24 mouse cellular contexts compared by ENCODE assay signal in genomic region chr11:86440791-86441190, GRCm38 (mm10). TPM values are rescaled to one million over a fixed set of nuclear protein-coding genes. Genes with fewer than 3 reads are reported as not detected.
DNase-seq lines count a peak whose midpoint lies in the region; ATAC-seq and TF ChIP-seq lines count a peak whose summit lies in the region.
"Had no signal": no experiment of that assay in that cellular context is flagged by ENCODE, and none has a peak within 500 bp of the region (broad histone marks: within the 10 kb centered on the region; RNA-seq: fewer than 3 reads in every experiment).

No protein-coding gene starts in this region.

- no peaks in the 10 kb centered on the region for H3K9me3 ChIP-seq in liver, postnatal 0 days (ENCODE audit: low read length)
- H3K9me3 ChIP-seq in MEL (replicated peaks; ENCODE audit: insufficient read depth, low read length) = no peaks in the 10 kb centered on the region
- H3K9me3 ChIP-seq: embryonic facial prominence, embryonic 12.5 days; forebrain, embryonic 12.5 days; heart, embryonic 10.5 days; hindbrain, embryonic 15.5 days; midbrain, embryonic 10.5 days; neural tube, embryonic 15.5 days had no signal

- H3K4me2 ChIP-seq in liver, postnatal 0 days (ENCODE audit: low read depth, low read length) = no peak overlapping the region
- H3K4me2 ChIP-seq: embryonic facial prominence, embryonic 12.5 days; forebrain, embryonic 12.5 days; hindbrain, embryonic 15.5 days; neural tube, embryonic 15.5 days had no signal

- no peaks in the 10 kb centered on the region for H3K27me3 ChIP-seq in liver, postnatal 0 days (ENCODE audit: insufficient read depth, low read length)
- H3K27me3 ChIP-seq in MEL (ENCODE audit: control insufficient read depth in 1 of 2, insufficient read depth in 2 of 2, low read length in 2 of 2) = peaks cover 0 to 3% of the 10 kb centered on the region in 2 experiments; a peak in 3 of 4 replicates
- H3K27me3 ChIP-seq: embryonic facial prominence, embryonic 12.5 days; hindbrain, embryonic 15.5 days; neural tube, embryonic 15.5 days had no signal

- no peak overlapping the region for H3K4me3 ChIP-seq in liver, postnatal 0 days (ENCODE audit: low read depth, low read length)
- H3K4me3 ChIP-seq in MEL (ENCODE audit: control insufficient read depth in 1 of 2, insufficient read depth in 1 of 2, low read depth in 2 of 2, low read length in 2 of 2) = no peak overlapping the region
- H3K4me3 ChIP-seq: embryonic facial prominence, embryonic 12.5 days; forebrain, embryonic 12.5 days; heart, embryonic 10.5 days; hindbrain, embryonic 15.5 days; midbrain, embryonic 10.5 days; myocyte; neural tube, embryonic 15.5 days had no signal

- 44% methylated on average over 5 of the region's 5 CpGs for WGBS in liver, postnatal 0 days (ENCODE audit: insufficient replicate concordance)

- DNase-seq in liver, postnatal 0 days = peak; percentile 15
- DNase-seq in liver (no peak), MEL (ENCODE audit: low read depth, low spot score) (no peak)
- DNase-seq in thymus, adult 18-20 months = peak; percentile 23 to 58
- DNase-seq in thymus, postnatal 36 days = peak; percentile 61 to 75
- DNase-seq in layer of hippocampus, postnatal 36 days = no peak
- no peak for DNase-seq in adrenal gland, postnatal 10 days
- DNase-seq: adrenal gland, adult 2 months; cerebellum, adult 18-20 months; cerebellum, postnatal 14 days; heart, postnatal 4 days; kidney, postnatal 36 days; lung, postnatal 4 days; right cerebral cortex, adult 18-20 months had no signal

- TF ChIP-seq EP300 in liver, postnatal 0 days (IDR thresholded peaks at IDR 0.05; ENCODE audit: low read depth) = no peak
- no peak for TF ChIP-seq EP300 in MEL (IDR thresholded peaks at IDR 0.05; ENCODE audit: low read depth in 1 of 2, low read length in 2 of 2)

- no peak for TF ChIP-seq CTCF in liver, postnatal 0 days (IDR thresholded peaks at IDR 0.05; ENCODE audit: low read depth)
- no peak for TF ChIP-seq CTCF in MEL (IDR thresholded peaks at IDR 0.05 in 2 of 3, conservative IDR thresholded peaks at IDR 0.05 in 1 of 3; ENCODE audit: control insufficient read depth in 1 of 3, insufficient read depth in 1 of 3, low read depth in 2 of 3, low read length in 3 of 3, poor library complexity in 1 of 3, severe bottlenecking in 1 of 3)

- H3K79me2 ChIP-seq in MEL (ENCODE audit: control insufficient read depth, insufficient read depth, low read length, poor library complexity) = no peaks in the 10 kb centered on the region

- no peak overlapping the region; the same call in 1 of the 2 replicates for H3K27ac ChIP-seq in liver, postnatal 0 days (ENCODE audit: low read depth)
- no peak overlapping the region for H3K27ac ChIP-seq in MEL (ENCODE audit: control insufficient read depth, low read depth, low read length)
- H3K27ac ChIP-seq: embryonic facial prominence, embryonic 12.5 days; forebrain, embryonic 12.5 days; heart, embryonic 10.5 days; hindbrain, embryonic 15.5 days; liver, embryonic 14.5 days; midbrain, embryonic 10.5 days; neural tube, embryonic 15.5 days had no signal

- no peak overlapping the region for H3K9ac ChIP-seq in liver, postnatal 0 days (replicated peaks)
- no peak overlapping the region for H3K9ac ChIP-seq in MEL (ENCODE audit: control insufficient read depth, low read depth, low read length, poor library complexity, severe bottlenecking)
- H3K9ac ChIP-seq: embryonic facial prominence, embryonic 12.5 days; forebrain, embryonic 12.5 days; hindbrain, embryonic 15.5 days; liver, embryonic 14.5 days; neural tube, embryonic 15.5 days had no signal

- H3K4me1 ChIP-seq in liver, postnatal 0 days (ENCODE audit: insufficient read depth) = no peaks in the 10 kb centered on the region
- 0 out of 4 replicates have a peak, but pooled peaks cover 0 to 4% of the 10 kb centered on the region in 2 experiments for H3K4me1 ChIP-seq in MEL (ENCODE audit: control insufficient read depth in 1 of 2, insufficient read depth in 2 of 2, low read length in 2 of 2)
- H3K4me1 ChIP-seq: embryonic facial prominence, embryonic 12.5 days; forebrain, embryonic 12.5 days; midbrain, embryonic 10.5 days; neural tube, embryonic 15.5 days had no signal

- no peak for ATAC-seq in liver, postnatal 0 days
- ATAC-seq in erythroid progenitor cell, adult 5-6 weeks (replicated peaks; ENCODE audit: low FRiP score, poor library complexity, severe bottlenecking) = no peak
- ATAC-seq: midbrain, embryonic 16.5 days had no signal

- TF ChIP-seq POLR2A in MEL (IDR thresholded peaks at IDR 0.05; ENCODE audit: control insufficient read depth in 1 of 2, insufficient read depth in 1 of 2, low read depth in 1 of 2, low read length in 2 of 2, poor library complexity in 1 of 2) = no peak

- TF ChIP-seq RAD21 in MEL (IDR thresholded peaks at IDR 0.05; ENCODE audit: low read depth, low read length) = no peak

- no peaks in the 10 kb centered on the region for H3K36me3 ChIP-seq in liver, postnatal 0 days (replicated peaks; ENCODE audit: insufficient read depth, low read length)
- no peaks in the 10 kb centered on the region for H3K36me3 ChIP-seq in MEL (ENCODE audit: control insufficient read depth in 1 of 2, insufficient read depth in 2 of 2, low read length in 2 of 2)
- H3K36me3 ChIP-seq: embryonic facial prominence, embryonic 12.5 days; forebrain, embryonic 12.5 days; heart, embryonic 10.5 days; hindbrain, embryonic 15.5 days; midbrain, embryonic 10.5 days; neural tube, embryonic 15.5 days had no signal

TF ChIP-seq in MEL, 35 proteins besides CTCF, POLR2A, EP300 and RAD21:
- TF ChIP-seq ELF1 (IDR thresholded peaks at IDR 0.05; ENCODE audit: low read depth, low read length) (0 out of 2 replicates have a peak, but pooled peaks have one; percentile 12), USF2 (IDR thresholded peaks at IDR 0.05; ENCODE audit: borderline replicate concordance in 1 of 2, insufficient read depth in 1 of 2, low read depth in 1 of 2, low read length in 2 of 2) (no peak)
TF ChIP-seq in MEL: peak in this region for 1.

RNA-seq across cellular contexts. Expression of gene Rnft1, which starts 43.7 kb away (rescaled TPM):
- polyA plus RNA-seq in liver, postnatal 0 days (2015; fragmentation: Nextera tagmentation; extraction: Ambion mirVana) = 19.8 and 20.1 TPM in 2 replicates
- total RNA-seq in MEL (2012; rRNA removed) = 40.3 and 42.0 TPM in 2 replicates
- 10 to 100 TPM in 1 of 2 experiments, not detected in 1; 38.1 TPM for polyA plus RNA-seq in MEL (2012; ENCODE audit: insufficient read depth in 1 of 2, insufficient read length in 2 of 2, low read depth in 1 of 2, low replicate concordance in 2 of 2, missing spikeins in 1 of 2)
- total RNA-seq in layer of hippocampus, postnatal 36 days (2021) = 10 to 100 TPM; 28.0 to 32.1 TPM
- 1.4 and 2.1 TPM in 2 replicates for total RNA-seq in erythroid progenitor cell, adult 5-6 weeks (2015; ENCODE audit: low replicate concordance)
- total RNA-seq in erythroid progenitor cell, adult 5-6 weeks (2017; ENCODE audit: low replicate concordance) = 1.1 and 2.8 TPM in 2 replicates
- total RNA-seq in adrenal gland, postnatal 10 days (2021) = 10 to 100 TPM; 37.2 to 37.7 TPM

Comparison
In these comparisons a context has a peak if more than half of its experiments do, and no peak if none do; other contexts are left out.
1. DNase-seq: peak in liver, postnatal 0 days (single experiment), thymus, adult 18-20 months (2 of 2) and thymus, postnatal 36 days (2 of 2); none in liver (single experiment), MEL (single experiment), layer of hippocampus, postnatal 36 days (0 of 2) and adrenal gland, postnatal 10 days (single experiment).
2. RNA of gene Rnft1, which starts 43.7 kb away (total RNA-seq): 40.3 to 42.0 TPM in MEL, 37.2 to 37.7 TPM in adrenal gland, postnatal 10 days and 28.0 to 32.1 TPM in layer of hippocampus, postnatal 36 days; 1.1 to 2.8 TPM in erythroid progenitor cell, adult 5-6 weeks; every median in the first group is over 4 times any median in the second.